Mouse (Mus musculus): ENCODE results near the gene Prkd1. TPM values are rescaled to one million over a fixed set of nuclear protein-coding genes. Genes with fewer than 3 reads are reported as not detected.

The Prkd1 gene
- polyA plus RNA-seq, 3 experiments from 2014 or later = not detected

DNA sequence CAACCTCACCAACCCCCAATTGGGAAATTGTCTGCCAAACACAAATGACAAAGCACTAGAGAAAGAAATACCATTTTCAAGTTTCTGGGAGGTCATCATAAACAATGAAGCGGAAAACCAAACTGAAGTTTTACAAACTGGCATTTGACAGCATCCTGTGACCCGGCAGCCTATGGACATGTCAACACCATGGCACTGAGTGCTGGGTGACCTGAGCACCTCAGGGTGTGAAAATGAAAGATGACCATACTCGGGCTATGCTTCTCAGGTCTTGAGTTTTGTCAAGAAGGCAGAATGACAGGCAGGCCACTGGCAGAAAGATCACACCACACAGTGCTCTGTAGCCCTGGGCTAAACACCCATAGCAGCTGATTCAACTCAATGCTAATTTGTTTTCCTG, 94.7 kb downstream of the Prkd1 start:
- ATAC-seq = no peak

DNA sequence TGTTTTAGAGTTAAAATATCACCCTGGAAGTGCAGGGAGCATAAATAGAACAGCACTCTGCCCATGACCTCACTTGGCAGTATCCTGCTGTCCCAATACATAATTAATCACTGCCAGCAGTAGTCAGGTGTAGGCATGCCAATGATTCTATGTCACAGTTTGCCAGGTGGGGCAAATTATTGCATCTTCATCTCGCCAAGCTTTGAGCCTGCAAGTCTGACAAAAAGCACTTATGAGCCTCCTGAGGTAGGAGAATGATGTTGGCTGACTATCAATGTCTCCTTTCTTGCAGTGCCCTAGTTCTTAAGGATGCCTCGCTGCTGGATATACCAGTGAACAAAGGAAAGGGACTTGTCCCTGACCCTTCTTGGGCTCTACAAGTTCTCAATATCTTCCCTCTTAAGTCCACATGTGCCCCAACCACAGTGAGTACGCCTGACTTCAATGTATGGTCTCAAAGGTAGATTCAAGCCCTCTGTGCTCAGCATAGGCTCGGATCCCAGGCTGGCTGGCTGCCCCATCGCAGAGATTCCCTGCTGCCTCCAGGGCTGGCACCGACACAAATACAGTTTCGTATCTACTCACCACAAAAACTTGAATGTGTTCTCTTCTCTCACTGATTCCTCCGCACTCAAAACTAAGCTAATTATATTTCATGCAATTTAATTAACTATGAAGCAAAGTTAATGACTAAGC, 98.9 kb downstream of the Prkd1 start:
- ATAC-seq = no peak

DNA sequence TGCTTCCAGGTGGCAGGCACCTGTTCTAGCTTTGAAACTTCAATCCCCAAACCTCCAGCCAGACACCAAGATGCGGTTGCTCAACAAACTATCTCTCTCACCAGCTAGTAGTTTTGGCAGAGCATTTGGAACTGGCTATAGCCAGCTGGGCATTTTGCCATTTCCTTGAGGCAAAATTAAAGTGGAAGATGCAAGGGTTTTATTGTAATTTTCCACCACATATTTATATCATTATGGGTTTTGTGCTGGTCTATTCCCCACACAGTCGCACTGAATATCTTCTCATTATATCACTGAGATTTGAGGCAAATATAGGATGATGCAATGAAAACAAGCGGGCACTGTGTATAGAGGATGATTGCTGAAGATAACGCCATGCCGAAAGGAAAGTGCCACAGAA, 102.5 kb downstream of the Prkd1 start:
- ATAC-seq = no peak

DNA sequence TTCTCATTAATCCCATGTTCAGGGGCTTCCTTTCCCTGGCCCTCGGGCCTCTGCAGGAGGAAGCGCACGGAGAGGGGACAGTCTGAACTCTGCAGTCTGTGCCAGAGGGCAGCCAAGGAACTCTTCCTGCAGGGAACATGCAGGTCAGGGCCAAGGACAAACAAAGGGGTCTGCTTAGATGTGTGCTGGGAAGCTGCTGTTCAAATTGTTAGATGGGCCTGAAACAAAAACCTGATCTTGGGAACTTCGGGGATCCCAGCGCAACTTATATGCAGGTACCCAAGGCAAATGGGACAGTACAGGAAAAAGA, 103.3 kb downstream of the Prkd1 start:
- no peak for ATAC-seq

DNA sequence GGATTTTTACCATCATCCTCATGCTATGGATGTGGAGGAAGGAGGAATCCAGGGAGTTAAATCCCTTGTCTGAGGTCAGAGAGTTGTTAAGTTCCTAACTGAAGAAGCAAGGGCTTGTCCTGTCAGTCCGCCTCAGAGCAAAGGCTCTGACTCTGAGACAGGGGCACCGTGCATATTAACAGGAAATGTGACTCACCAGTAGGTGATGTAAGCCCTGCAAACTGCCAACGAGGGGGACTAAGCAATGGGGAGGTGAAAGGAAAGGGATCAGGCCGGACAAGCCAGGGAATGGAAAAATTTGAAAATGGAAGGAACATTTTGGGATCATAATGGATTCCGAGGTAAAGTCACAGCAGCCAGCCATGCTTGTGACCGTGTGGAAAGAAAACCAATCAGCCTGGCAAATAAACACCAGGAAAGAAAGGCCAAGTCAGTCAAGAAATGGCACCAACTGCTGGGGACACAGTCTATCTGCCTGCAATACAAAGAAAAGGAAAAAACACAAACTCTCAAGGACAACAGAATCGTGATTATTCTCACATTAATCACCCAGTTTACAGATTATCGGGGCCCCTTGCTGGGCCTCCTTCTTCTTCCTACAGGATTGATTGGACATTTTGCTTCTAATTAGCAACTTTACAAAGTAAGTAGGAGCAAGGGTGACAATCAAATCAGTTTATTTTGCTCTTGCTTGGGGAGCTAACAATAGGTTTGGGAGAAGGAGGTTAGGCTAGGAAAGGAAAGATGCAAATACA, 103.9 kb downstream of the Prkd1 start:
- no peak for ATAC-seq

DNA sequence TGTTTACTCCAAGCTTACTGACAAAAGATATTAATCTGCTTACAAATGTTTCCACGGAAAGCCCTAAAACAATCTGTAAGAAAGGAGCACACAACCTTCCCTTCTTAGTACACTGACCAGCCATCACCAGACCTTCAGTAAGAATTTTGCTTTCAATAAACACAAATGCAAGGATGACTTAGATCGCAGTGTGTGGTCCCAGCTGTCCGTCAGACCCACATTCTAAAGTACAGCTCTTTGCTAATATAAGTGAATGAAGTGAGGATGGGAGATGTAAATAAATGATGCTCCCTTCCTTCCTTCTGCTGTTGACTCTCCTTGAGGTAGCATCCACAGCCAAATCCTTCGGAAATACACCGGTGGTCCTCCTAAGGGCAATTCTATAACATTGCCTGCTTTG, 108.1 kb downstream of the Prkd1 start:
- no peak for ATAC-seq

DNA sequence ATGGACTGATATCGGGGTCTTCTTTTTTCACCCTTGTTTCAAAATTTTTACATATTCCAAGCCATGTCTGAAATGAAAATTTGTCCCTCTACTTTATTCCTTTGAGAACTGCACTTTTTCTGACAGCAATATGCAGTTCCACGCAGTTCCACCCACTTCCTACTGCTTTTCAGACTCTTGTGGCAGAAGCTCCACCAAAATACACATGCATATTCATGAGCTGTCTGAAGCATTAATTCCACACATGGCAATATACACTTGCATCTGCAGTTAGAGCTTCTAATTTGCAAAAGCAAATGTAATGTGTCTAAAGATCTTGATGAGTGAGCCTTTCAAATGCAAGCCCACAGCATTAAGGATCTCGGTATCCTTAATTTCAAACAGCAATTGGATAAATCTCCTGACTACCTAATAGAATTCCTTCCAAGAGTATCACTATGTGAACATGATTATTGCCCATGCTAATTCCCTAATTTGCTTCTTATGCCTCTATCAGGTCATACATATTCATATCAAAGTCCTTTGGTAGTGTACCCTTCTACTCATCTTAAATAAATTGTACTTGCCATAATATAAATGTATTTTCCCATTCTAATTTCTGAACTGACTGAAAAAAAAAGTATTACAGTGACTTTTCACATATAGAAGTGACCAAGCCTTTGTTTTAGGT, 110.5 kb downstream of the Prkd1 start:
- no peak for ATAC-seq

DNA sequence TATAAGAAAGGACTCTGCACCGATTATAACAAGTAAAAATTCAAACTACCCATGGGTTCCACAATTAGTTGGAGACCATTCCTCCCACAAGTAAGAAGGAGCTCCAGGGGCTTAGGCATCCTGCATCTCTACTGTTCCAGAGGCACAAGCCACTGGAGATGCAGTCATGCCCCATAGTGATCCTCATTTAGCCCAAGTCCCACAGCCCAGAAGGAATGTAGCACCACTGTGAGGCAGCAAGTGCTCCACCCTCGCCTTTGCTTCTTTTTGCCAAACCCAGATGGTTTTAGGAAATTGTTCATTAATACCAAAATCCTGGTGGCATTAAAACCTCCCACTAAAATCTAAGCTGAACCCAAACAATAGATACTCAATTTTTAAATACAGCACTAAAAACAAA, 111.1 kb downstream of the Prkd1 start:
- no peak for ATAC-seq

DNA sequence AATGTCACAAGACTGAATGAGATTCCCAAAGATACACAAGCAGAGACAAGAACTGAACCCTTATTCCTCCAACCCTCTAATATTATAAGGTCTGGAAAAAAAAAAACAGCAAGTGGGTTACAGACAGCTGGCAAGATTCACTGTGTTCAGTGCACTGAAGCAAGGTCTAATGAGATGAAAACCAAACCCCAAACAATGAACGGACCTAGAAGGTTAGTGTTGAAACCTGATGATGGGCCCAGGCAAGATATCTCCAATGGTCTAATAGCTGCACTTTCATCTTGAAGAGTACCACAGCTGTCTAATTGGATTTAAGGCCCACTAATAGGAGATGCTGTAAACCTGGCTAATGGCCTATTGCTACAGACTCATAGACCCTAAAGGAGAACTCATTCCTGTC, 111.9 kb downstream of the Prkd1 start:
- no peak for ATAC-seq

DNA sequence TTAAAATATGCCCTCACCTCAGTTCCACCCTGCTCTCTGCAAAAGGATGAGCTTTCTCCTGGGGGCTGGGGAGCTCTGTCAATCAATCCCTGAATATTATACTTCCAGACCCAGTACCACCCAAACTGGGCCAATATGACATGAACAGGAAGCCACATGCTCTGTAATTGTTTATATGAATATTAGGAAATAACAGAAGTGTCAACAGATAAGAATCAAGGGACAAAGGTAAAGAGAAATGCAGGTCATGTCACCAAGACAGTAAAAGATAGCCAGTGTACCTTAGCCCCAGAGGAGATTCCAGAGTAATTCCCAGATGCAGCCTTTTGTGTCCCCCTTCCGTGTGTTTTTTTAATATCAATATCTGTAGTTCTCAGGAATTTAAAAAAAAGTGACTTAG, 120.3 kb downstream of the Prkd1 start:
- no peak for ATAC-seq

DNA sequence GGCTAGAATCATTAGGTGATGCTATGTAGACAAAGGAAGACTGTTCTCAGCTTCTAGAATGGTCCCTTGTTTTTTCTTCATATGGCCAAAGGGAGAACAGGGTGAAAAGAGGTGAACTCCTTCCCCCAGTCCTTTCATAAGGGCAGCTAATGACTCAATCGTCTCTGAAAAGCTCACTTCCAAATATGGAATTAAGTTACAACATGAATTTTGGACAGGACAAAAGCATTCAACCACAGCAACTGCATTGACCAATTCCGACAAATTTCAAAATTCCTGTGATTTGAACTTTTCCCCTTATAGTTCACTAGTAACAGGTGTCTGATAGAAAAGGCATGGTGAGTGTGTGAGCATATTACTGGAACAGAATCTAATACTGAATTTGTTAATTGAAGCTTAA, 124.8 kb downstream of the Prkd1 start:
- ATAC-seq = no peak

DNA sequence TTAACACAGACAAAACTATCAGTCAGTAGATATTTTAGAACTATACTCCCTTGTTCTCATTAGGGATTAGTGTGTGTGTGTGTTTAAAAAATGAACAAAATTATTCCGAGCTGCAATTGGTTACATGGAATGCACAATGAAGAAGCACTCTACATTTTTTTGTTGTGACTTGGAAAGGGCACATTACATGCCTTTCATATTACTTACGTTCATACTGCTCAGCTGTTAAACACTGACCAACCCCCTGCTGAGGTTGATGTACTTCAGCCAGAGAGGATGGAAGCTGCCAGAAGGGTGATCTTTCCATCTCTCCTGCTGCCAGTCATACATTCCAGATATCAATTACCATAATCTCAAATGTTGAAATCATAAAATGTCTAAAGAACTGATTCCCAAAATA, 134.4 kb downstream of the Prkd1 start:
- no peak for ATAC-seq

DNA sequence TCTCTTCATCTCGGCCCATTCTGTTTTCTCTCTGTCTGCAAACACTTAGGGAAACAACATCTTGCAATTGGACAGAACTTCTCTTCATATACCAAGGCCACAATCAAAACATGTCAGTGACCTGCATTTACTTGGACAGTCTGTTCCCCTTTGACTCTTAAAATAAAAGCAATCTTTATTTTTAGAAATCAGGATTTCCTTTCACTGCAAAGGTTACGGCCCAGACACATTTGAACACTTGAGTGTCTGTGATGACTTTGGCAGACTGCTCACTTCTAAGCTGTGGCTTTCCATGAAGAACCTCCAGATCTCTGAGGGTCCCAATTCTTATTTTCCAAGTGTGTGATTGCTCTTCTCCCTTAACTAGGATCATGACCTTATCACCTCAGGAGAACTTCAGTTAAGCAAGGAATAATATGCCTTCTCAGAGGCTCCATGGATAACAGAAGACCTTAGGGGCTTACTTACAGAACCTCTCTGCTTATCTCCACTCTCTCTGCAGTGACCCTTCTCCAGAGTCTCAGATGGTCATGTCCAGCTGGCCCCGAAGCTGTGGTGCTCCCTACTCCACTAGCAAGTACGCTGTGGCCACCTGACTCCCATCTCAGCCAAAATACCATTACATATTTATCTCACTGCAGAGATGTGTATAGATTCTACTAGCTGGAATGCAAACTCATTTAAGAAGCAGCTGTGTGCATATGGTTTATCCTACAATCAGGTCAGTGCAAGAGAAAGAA, 137.2 kb downstream of the Prkd1 start:
- no peak for ATAC-seq

DNA sequence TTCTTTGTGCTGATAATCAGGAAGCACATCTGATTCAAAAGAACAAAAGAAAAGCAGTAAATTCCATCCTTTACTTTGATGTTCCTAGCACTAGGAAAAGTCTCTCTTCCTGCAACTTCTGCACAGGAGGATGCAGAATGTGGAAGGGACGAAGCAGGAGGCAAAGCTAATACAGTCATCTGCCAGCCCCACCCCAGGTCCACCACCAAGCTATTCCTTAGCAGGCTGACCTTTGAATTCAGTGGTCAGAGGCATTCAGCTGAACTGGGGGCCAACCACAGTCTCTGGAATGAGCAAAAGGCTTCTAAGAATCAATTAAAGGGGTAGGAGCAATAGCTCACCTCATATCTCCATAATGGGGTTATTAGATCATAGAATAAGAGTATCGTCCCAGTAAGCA, 140.1 kb downstream of the Prkd1 start:
- no peak for ATAC-seq

DNA sequence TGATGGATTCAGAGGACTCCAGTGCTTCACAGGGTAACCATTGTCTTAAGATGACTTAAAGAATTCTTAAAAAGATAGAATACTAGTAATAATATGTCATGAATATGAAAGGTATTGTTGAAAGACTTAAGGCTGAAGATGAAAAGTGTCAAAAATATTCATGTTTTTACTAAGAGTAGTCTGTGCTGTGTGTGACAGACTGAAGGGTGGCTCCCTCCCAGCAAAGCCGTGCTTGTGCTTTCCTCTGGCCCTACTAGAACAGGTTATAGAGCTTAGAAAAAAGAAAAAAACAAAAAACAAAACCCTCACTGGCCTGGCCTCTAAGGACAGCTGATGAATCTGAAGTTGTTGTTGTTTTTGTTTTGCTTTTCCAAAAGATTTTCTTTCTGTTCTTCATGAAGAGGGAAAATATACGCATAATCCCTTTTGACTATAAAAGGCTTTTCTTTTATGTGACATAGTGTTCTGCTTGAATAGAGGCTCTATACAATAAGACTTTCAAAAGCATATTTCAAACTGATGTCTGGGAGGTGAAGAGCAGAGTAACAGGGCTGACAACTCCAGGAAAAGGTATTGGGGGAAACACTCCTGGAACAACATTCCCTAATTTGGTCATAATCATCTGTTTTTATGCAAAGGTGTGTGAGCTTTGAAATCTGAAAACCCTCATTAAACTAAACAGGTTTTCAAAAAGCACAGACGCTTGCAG, 148.9 kb downstream of the Prkd1 start:
- ATAC-seq = no peak

DNA sequence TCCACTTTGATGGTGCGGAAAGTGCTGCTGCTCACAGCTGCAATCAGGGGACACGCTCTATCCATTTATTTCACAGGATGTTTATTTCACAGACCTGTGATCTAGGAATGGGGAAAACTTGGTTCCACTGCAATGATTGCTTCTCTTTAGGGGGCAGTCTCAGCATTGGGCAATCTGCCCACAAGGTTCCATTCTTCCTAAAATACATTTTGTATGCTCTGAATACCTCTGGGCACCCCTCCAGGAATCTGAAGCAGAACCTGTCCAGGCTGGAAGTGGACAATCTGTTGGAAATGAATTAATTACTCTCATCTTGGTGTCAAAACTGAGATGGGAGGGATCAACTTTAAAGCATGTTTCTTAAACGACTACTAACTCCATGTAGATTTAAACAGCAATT, 152.9 kb downstream of the Prkd1 start:
- no peak for ATAC-seq

DNA sequence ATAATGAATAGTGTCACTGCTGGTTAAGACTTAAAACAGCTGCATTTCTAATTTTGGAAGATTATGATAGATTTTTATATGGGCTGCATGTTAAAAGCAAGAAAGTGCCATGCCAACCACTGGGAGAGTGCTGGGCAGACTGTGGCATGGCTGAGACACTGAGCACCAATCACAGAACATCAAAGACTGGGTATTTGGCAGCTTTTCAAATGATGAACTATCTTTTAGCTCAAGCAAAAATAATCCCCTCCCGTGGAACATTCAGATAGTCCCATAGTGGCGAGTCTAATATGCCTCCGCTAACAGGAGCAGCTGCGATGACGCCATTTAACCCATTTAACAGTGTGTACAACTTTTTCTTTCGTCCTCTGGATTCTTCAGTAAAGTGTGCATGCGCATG, 169.1 kb downstream of the Prkd1 start:
- no peak for ATAC-seq

DNA sequence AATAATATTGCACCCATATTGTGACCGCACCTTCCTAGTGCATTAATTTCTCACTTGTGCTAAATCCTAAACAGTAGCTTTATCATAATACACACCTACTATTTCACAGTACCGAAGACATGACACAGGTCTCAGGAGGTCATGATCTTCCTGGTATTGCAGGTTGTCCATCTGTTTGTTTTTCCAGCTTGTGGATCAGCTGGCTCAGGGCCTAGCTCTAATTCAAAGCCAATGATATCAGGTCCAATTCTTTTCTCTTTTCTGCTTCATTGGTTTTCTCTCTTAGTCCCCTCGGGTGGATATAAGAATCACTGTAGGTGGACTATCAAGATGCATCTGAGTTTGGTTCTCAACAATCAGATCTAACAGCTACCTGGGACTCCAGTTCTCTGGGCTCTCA, 191.7 kb downstream of the Prkd1 start:
- ATAC-seq = no peak

DNA sequence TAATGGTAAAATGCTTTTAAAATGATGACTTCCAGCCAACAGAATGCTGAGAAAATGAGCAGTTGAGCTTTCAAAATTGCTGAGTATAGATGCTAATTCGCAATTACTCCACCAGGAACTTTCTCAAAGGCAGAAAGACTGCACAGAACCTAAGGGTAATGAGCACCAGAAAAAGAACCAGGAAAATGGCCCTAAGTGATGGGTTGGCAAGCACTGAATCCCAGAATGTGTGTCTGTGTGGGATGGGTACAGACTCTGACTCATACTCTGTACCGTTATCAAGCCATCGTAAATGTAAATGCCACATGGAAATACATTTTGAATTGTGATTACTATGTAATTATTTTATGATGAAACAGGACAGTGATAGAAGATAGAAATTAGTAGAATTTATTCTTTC, 197.1 kb downstream of the Prkd1 start:
- ATAC-seq = no peak

DNA sequence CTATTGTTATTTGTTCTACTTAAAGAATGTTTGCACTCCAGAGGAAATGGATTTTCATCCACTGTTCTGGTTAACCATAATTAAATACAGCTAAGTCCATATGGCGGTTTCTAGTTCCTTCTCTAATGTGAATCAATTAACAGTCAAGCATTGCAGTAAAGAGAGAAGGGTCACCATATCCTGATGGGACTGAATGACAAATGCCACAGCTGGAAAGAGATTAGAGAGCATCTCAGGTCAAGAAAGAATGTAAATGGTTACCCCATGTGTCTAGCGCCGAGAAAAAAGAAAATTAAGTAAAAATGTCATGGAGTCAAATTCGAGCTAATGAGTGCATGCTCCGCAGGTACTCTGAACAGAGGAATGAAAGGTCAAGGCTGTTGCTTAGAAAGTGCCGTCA, 212.2 kb downstream of the Prkd1 start:
- no peak for ATAC-seq

DNA sequence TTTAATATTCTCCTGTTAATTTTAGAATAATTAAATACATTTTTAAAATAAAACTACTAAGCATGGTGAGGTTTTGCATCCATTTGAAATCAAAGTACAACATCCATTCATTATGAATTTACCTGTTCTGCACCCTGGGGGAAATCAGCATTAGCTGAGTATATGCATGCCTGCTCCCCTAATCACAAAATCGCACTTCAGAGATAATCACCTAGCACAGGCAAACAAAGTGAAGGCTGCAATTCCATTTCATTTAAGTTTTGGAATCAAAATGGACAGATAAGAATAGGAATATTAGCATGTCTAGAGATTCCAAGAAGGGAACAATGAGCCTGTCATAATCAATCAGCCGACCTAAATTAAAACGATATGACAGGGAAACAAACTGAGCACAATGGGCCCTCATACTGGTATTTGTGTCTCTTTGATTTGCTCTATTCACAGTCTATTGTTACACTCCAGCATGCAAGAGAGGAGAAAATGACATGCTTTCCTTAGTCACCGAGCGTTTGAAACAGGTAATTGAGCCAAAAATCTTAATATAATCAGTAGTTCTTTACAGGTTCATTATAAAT, 218.7 kb downstream of the Prkd1 start:
- ATAC-seq = no peak

DNA sequence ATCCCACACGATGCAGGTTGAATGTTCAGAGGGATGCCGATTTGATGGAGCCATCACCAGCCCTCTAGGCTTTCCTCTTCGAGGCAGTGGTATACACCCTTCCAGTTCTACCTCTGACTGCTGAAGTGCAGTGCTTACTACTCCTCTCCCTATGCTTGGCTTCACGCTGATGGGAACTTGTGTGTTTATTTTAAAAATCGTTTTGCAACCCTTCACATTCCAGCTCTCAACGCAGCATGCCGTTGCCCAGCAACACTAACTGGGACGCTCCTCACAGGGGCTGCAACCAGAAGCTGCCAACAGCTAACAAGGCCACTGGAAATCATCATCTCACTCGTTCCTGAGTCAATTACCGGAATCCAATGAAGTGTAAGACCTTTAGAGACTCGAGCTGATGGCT, 296.5 kb downstream of the Prkd1 start:
- ATAC-seq = no peak

DNA sequence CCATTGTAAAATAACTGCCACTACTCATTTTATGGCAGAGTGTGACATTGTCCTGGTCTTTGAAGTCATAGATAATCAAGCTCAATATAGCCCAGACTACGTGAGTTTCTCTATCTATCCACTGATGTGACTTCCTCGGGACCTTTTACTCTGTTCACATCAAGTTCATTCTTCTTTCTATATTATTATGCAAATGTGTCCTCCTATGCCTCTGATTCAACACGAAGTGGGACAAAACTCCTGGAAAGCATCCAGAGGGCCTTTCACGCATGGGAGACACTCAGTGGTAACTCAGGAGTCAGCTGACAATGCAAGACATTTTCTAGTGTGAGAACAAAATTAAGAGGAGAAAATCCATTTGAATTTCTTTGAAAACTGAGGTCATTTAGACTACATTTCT, 315.7 kb downstream of the Prkd1 start:
- no peak for ATAC-seq

Data from inflammation-experienced regulatory T-cells, adult 6 months (primary cell).